Mouse (Mus musculus) erythroblast, embryonic 14.5 days (primary cell): Measurements from ENCODE around the gene Sh3gl2.

Experiments
- GATA1 ChIP-seq: IDR thresholded peaks from 2 replicates; pipeline ENCODE4 v1.6.1; 2012; ENCODE audit warnings: low read length, inconsistent platforms, mixed read lengths
- TAL1 ChIP-seq: IDR thresholded peaks from 3 replicates; pipeline ENCODE4 v1.6.1; 2012; ENCODE audit warnings: low read length, inconsistent platforms, mixed read lengths

DNA sequence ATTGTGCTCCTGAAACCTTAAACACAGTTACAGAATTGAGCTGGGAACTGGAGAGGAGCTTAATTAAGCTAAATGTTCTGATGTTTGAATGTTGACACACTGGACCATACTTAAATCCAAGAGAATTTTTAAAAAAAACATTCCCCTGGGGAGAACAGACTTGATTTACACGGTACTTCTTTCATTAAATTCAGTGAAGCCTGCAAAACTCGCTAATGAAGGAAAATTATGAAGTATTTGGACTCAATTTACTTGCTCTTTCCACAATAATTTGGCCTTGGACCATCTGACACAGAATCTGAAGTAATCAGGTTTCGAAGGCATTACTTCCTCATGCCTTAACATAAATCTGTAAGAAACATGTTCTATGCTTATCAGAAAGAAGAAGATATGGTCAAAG, 408.4 kb downstream of the Sh3gl2 start:
- TF ChIP-seq TAL1 = no peak
- no peak for TF ChIP-seq GATA1
